Mouse (Mus musculus) bone marrow, adult 2 months (tissue): Measurements from ENCODE around the gene Daw1.

Experiments used
- CTCF ChIP-seq: fragments of 200-500 bp; IDR thresholded peaks from 2 replicates; pipeline ENCODE4 v1.5.1; 2011; ENCODE audit warnings: low read length, control low read depth; ENCODE audit not compliant: control insufficient read depth, insufficient read depth
- POLR2A ChIP-seq: fragments of 200-500 bp; IDR thresholded peaks from 2 replicates; pipeline ENCODE4 v1.6.1; 2011; ENCODE audit warnings: low read depth, mild to moderate bottlenecking, control low read depth, low read length, borderline replicate concordance; ENCODE audit not compliant: control insufficient read depth

GRCm38 (mm10) chr1:83116447-83117137 is 43.0 kb upstream of the Daw1 start, which contains the start of gene Ccl20:
- TF ChIP-seq CTCF (no peak), POLR2A (no peak)
